ENCODE assay signal across 13 mouse cellular contexts in genomic region chr12:5139302-5139701, GRCm38 (mm10).
"Had no signal": no experiment of that assay in that cellular context is flagged by ENCODE, and none has a peak within 500 bp of the region (broad histone marks: within the 10 kb centered on the region; RNA-seq: fewer than 3 reads in every experiment).

No protein-coding gene starts in this region.

- H3K4me3 ChIP-seq: intestine, embryonic 15.5 days; kidney, embryonic 15.5 days; liver, embryonic 15.5 days; midbrain, embryonic 13.5 days had no signal

- H3K27me3 ChIP-seq: intestine, embryonic 15.5 days; kidney, embryonic 15.5 days; liver, embryonic 15.5 days; midbrain, embryonic 13.5 days had no signal

- DNase-seq: kidney, adult 18-20 months; kidney, postnatal 25 days; lung, postnatal 14 days; retina, postnatal 1 day; right cerebral cortex, postnatal 4 days; spleen, adult 18-20 months; thymus, adult 18-20 months; thymus, postnatal 14 days had no signal

- H3K27ac ChIP-seq: intestine, embryonic 15.5 days; kidney, embryonic 15.5 days; liver, embryonic 15.5 days; midbrain, embryonic 13.5 days had no signal

- H3K9ac ChIP-seq: intestine, embryonic 15.5 days; kidney, embryonic 15.5 days; liver, embryonic 15.5 days; midbrain, embryonic 13.5 days had no signal

- ATAC-seq: intestine, embryonic 15.5 days; midbrain, embryonic 13.5 days had no signal

- H3K36me3 ChIP-seq: intestine, embryonic 15.5 days; kidney, embryonic 15.5 days; liver, embryonic 15.5 days had no signal

- H3K9me3 ChIP-seq: intestine, embryonic 15.5 days; kidney, embryonic 15.5 days; liver, embryonic 15.5 days; midbrain, embryonic 13.5 days had no signal

- H3K4me1 ChIP-seq: liver, embryonic 15.5 days had no signal

- H3K4me2 ChIP-seq: intestine, embryonic 15.5 days; kidney, embryonic 15.5 days; liver, embryonic 11.5 days; liver, embryonic 15.5 days; midbrain, embryonic 13.5 days had no signal
